8 mouse cellular contexts compared by ENCODE assay signal in genomic region chr9:62549809-62550208, GRCm38 (mm10). TPM values are rescaled to one million over a fixed set of nuclear protein-coding genes. Genes with fewer than 3 reads are reported as not detected.
DNase-seq lines count a peak whose midpoint lies in the region; ATAC-seq and TF ChIP-seq lines count a peak whose summit lies in the region.

No protein-coding gene starts in this region.

- no peak for ATAC-seq in liver, embryonic 12.5 days
- ATAC-seq in monocyte, adult 5-6 weeks (replicated peaks; ENCODE audit: insufficient number of reproducible peaks, low FRiP score, low TSS enrichment, poor library complexity, severe bottlenecking): peak; percentile 64

- H3K4me3 ChIP-seq in liver, embryonic 12.5 days: no peak overlapping the region
- no peak overlapping the region for H3K4me3 ChIP-seq in kidney, adult 2 months (ENCODE audit: insufficient read depth, low read depth, low read length)

- no peaks in the 10 kb centered on the region for H3K36me3 ChIP-seq in liver, embryonic 12.5 days
- H3K36me3 ChIP-seq in kidney, adult 2 months (ENCODE audit: control insufficient read depth, insufficient read depth, low read length): no peaks in the 10 kb centered on the region

- DNase-seq in liver: peak; percentile 76
- DNase-seq in embryo, embryonic 10 days (ENCODE audit: low spot score): peak; percentile 93
- DNase-seq in gastrocnemius, postnatal 25 days: peak; percentile 73
- DNase-seq in kidney, adult 2 months: peak; percentile 91
- peak; percentile 91 for DNase-seq in left cerebral cortex, postnatal 4 days
- DNase-seq in spleen, postnatal 36 days (ENCODE audit: low spot score in 2 of 2): peak; percentile 58 to 64

- no peaks in the 10 kb centered on the region for H3K9me3 ChIP-seq in liver, embryonic 12.5 days (replicated peaks)

- intact Hi-C loops in left cerebral cortex, postnatal 4 days (cut with DNase I): loop anchor here (5.0 to 10.0 kb wide), 3 partner anchors 78 to 225 kb away; no protein-coding TSS in a partner anchor

- TF ChIP-seq CTCF in kidney, adult 2 months (conservative IDR thresholded peaks at IDR 0.05; ENCODE audit: insufficient read depth, insufficient read length, low read depth, low read length): peak; percentile 92

- no peak overlapping the region for H3K27ac ChIP-seq in liver, embryonic 12.5 days
- no peak overlapping the region for H3K27ac ChIP-seq in kidney, adult 2 months (ENCODE audit: insufficient read depth, low read depth, low read length)

- 4% methylated on average over 8 of the region's 8 CpGs for WGBS in liver, embryonic 12.5 days (ENCODE audit: insufficient replicate concordance)
- WGBS in kidney, adult 2 months: 5% methylated on average over 8 of the region's 8 CpGs

- no peaks in the 10 kb centered on the region for H3K4me1 ChIP-seq in liver, embryonic 12.5 days
- no peaks in the 10 kb centered on the region for H3K4me1 ChIP-seq in kidney, adult 2 months (ENCODE audit: control insufficient read depth, insufficient read depth, low read length)

- H3K9ac ChIP-seq in liver, embryonic 12.5 days: no peak overlapping the region

- no peak for TF ChIP-seq POLR2A in kidney, adult 2 months (IDR thresholded peaks at IDR 0.05; ENCODE audit: low read depth, low read length)

- H3K27me3 ChIP-seq in liver, embryonic 12.5 days (replicated peaks): no peaks in the 10 kb centered on the region; the same call in 1 of the 2 replicates
- H3K27me3 ChIP-seq in kidney, adult 2 months (replicated peaks; ENCODE audit: control insufficient read depth, insufficient read depth, low read length): no peaks in the 10 kb centered on the region

- no peak overlapping the region for H3K4me2 ChIP-seq in liver, embryonic 12.5 days

RNA-seq across cellular contexts. Expression of gene Coro2b, which starts 13.0 kb away (rescaled TPM):
- 2.7 and 3.2 TPM in 2 replicates for polyA plus RNA-seq in liver, embryonic 12.5 days (2016; fragmentation: Nextera tagmentation; extraction: Ambion mirVana)
- total RNA-seq in gastrocnemius, postnatal 25 days (2021): 1 to 10 TPM; 5.1 to 6.5 TPM
- 9.8 and 11.0 TPM in 2 replicates for polyA plus RNA-seq in kidney, adult 2 months (2012; rRNA removed)
- 10 to 100 TPM; 91.2 to 95.5 TPM for total RNA-seq in left cerebral cortex, postnatal 4 days (2021)
- total RNA-seq in monocyte, adult 5-6 weeks (2017): 0.49 TPM in 1 of 3 replicates, not detected in the others

Comparison
In these comparisons a context has a peak if more than half of its experiments do, and no peak if none do; other contexts are left out.
1. RNA of gene Coro2b, which starts 13.0 kb away (total RNA-seq): 91.2 to 95.5 TPM in left cerebral cortex, postnatal 4 days; 5.1 to 6.5 TPM in gastrocnemius, postnatal 25 days and 0.49 TPM in monocyte, adult 5-6 weeks; every median in the first group is over 10 times any median in the second.
2. Peak in every context shown above with its lines, with median percentiles within 50 percentile points of each other: DNase-seq.